Mouse (Mus musculus) neural tube, embryonic 12.5 days (tissue): ENCODE data around the gene Mrpl51. TPM values are rescaled to one million over a fixed set of nuclear protein-coding genes. Genes with fewer than 3 reads are reported as not detected.

Source experiments
- ATAC-seq: fragments of 200-750 bp; cut with Nextera tagmentation; 2 replicates; pipeline ENCODE4 v1.8.0; 2017; ENCODE audit warnings: low read depth, mild to moderate bottlenecking, moderate TSS enrichment, moderate library complexity; ENCODE audit not compliant: low FRiP score
- H3K27ac ChIP-seq: fragments of 300-500 bp; sonication (generic); 2 replicates; pipeline ENCODE4 v1.5.1; 2016
- H3K27me3 ChIP-seq: fragments of 300-500 bp; sonication (generic); replicated peaks from 2 replicates; pipeline ENCODE4 v1.6.1; 2016; ENCODE audit warnings: mild to moderate bottlenecking
- H3K36me3 ChIP-seq: fragments of 300-500 bp; sonication (generic); 2 replicates; pipeline ENCODE4 v1.6.1; 2016; ENCODE audit warnings: mild to moderate bottlenecking
- H3K4me1 ChIP-seq: fragments of 300-500 bp; sonication (generic); 2 replicates; pipeline ENCODE4 v1.6.1; 2016
- H3K4me2 ChIP-seq: fragments of 300-500 bp; sonication (generic); replicated peaks from 2 replicates; pipeline ENCODE4 v1.6.1; 2016; ENCODE audit warnings: mild to moderate bottlenecking
- H3K4me3 ChIP-seq: fragments of 300-500 bp; sonication (generic); 2 replicates; pipeline ENCODE4 v1.5.1; 2016
- H3K9ac ChIP-seq: fragments of 300-500 bp; sonication (generic); 2 replicates; pipeline ENCODE4 v1.6.1; 2016; ENCODE audit warnings: mild to moderate bottlenecking
- H3K9me3 ChIP-seq: fragments of 300-500 bp; sonication (generic); 2 replicates; pipeline ENCODE4 v1.6.1; 2016; ENCODE audit warnings: mild to moderate bottlenecking
- WGBS: fragments of 180-500 bp; shearing (Covaris S2); methylation state at CpG from one replicate; pipeline ENCODE4 v1.1.7; 2016; 5-methylcytosine and 5-hydroxymethylcytosine counted together
- microRNA-seq: library from miRNA; unstranded; fragments of <30 nt; microRNA quantifications from one replicate; pipeline ENCODE4, GENCODE M21; 2017
- polyA plus RNA-seq: library from polyadenylated mRNA; unstranded; fragments of >200 nt; fragmentation: Nextera tagmentation; extraction: Ambion mirVana; gene quantifications from 2 replicates; pipeline ENCODE4 v1.2.1, GENCODE M21; 2016

Gene Mrpl51
- polyA plus RNA-seq, 1 experiment from 2014 or later: 169 TPM

DNA sequence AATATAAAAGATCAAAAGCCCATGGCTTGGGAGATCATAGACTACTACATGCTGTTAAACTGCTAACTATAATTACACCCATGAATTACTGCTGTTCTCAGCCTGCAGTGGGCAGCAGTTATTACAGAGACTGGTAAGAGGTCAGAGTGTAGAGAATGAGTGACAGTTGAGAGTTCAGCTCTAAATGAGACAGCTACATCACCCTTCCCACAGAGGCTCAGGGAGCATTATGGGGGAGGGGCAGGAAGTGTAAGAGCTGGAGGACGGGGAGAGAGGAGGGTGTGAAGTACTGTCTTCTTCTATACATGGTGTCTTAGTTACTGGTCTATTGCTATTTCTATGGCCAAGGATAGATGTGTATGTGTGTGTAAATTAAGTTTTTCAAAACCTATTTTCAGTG lies 53.0 kb downstream of the Mrpl51 start:
- H3K36me3 ChIP-seq: no peaks in the 10 kb centered on the region
- H3K27ac ChIP-seq: no peak overlapping the region
- no peak overlapping the region for H3K9ac ChIP-seq
- 40% methylated on average over 1 of the region's 1 CpGs for WGBS
- no peaks in the 10 kb centered on the region for H3K9me3 ChIP-seq
- no peaks in the 10 kb centered on the region for H3K4me1 ChIP-seq
- H3K4me2 ChIP-seq: no peak overlapping the region
- H3K4me3 ChIP-seq: no peak overlapping the region
- H3K27me3 ChIP-seq: no peaks in the 10 kb centered on the region
- no peak for ATAC-seq

Small RNA genes within 50 kb of the gene (microRNA-seq; reads per million reads assigned to microRNA genes)
- 1.1 reads per million for gene Mir3098
- gene Mir8113: not detected

Other genes with a start within 250 kb of the Mrpl51 start
- gene Cops7a, start 226.3 kb upstream of the Mrpl51 start, polyA plus RNA-seq: 91.5 and 99.8 TPM in 2 replicates
- gene Pianp, start 195.1 kb upstream of the Mrpl51 start, polyA plus RNA-seq: 9.8 and 10.0 TPM in 2 replicates
- 17.0 and 19.1 TPM in 2 replicates for gene Zfp384, start 182.7 kb upstream of the Mrpl51 start, polyA plus RNA-seq
- 151 and 156 TPM in 2 replicates for gene Ing4, start 152.0 kb upstream of the Mrpl51 start, polyA plus RNA-seq
- gene Acrbp, start 142.1 kb upstream of the Mrpl51 start, polyA plus RNA-seq: 15.1 and 15.3 TPM in 2 replicates
- 0.32 and 0.54 TPM in 2 replicates for gene Lpar5, start 123.9 kb upstream of the Mrpl51 start, polyA plus RNA-seq
- 115 and 121 TPM in 2 replicates for gene Chd4, start 95.8 kb upstream of the Mrpl51 start, polyA plus RNA-seq
- gene Nop2, start 59.9 kb upstream of the Mrpl51 start, polyA plus RNA-seq: 53.9 and 56.3 TPM in 2 replicates
- gene Iffo1, start 46.6 kb upstream of the Mrpl51 start, polyA plus RNA-seq: 21.9 and 22.6 TPM in 2 replicates
- 1,605 and 1,721 TPM in 2 replicates for gene Gapdh, start 25.3 kb upstream of the Mrpl51 start, polyA plus RNA-seq
- gene Ncapd2, start 100 bp upstream of the Mrpl51 start, polyA plus RNA-seq: 131 and 140 TPM in 2 replicates
- gene Vamp1, start 23.8 kb downstream of the Mrpl51 start, polyA plus RNA-seq: 7.2 and 8.0 TPM in 2 replicates
- 3.2 and 3.8 TPM in 2 replicates for gene Tapbpl, start 40.1 kb downstream of the Mrpl51 start, polyA plus RNA-seq
- gene Cd27, start 45.2 kb downstream of the Mrpl51 start, polyA plus RNA-seq: 2.0 and 2.3 TPM in 2 replicates
- gene Tuba3a, start 94.2 kb downstream of the Mrpl51 start, polyA plus RNA-seq: 0.42 TPM in 1 of 2 replicates, not detected in the other
- gene Ltbr, start 122.1 kb downstream of the Mrpl51 start, polyA plus RNA-seq: 17.0 and 18.7 TPM in 2 replicates
- gene Scnn1a, start 128.9 kb downstream of the Mrpl51 start, polyA plus RNA-seq: 0.13 and 0.47 TPM in 2 replicates
- 22.7 and 23.3 TPM in 2 replicates for gene Tnfrsf1a, start 157.6 kb downstream of the Mrpl51 start, polyA plus RNA-seq
- gene Plekhg6, start 189.0 kb downstream of the Mrpl51 start, polyA plus RNA-seq: 0.09 and 0.15 TPM in 2 replicates